Comparison of ENCODE assay signal across 11 mouse cellular contexts in genomic region chr1:59593622-59594035, GRCm38 (mm10).
A peak's percentile ranks its signal among the peaks of the same experiment; 100 is the strongest.
DNase-seq lines count a peak whose midpoint lies in the region; ATAC-seq and TF ChIP-seq lines count a peak whose summit lies in the region.
"Had no signal": no experiment of that assay in that cellular context is flagged by ENCODE, and none has a peak within 500 bp of the region (broad histone marks: within the 10 kb centered on the region; RNA-seq: fewer than 3 reads in every experiment).

No protein-coding gene starts in this region.

- TF ChIP-seq CTCF in bone marrow macrophage, adult 2 months (IDR thresholded peaks at IDR 0.05; ENCODE audit: low read depth, low read length), result no peak

- no peak for ATAC-seq in liver, embryonic 15.5 days (ENCODE audit: insufficient read depth)
- ATAC-seq in liver, embryonic 11.5 days (replicated peaks; ENCODE audit: low FRiP score), result no peak
- peak; percentile 68 to 82 for ATAC-seq in hematopoietic stem cell, adult 5-6 weeks (replicated peaks in 1 of 2; ENCODE audit: insufficient read depth in 1 of 2, low FRiP score in 2 of 2, low TSS enrichment in 1 of 2, low read depth in 1 of 2, poor library complexity in 2 of 2, severe bottlenecking in 2 of 2)
- no peak for ATAC-seq in activated CD4-positive, CD25-positive, alpha-beta regulatory T cell, adult 4 months

- H3K4me2 ChIP-seq in liver, embryonic 15.5 days, result peak overlapping the region; percentile 23; the same call in 1 of the 2 replicates
- no peak overlapping the region for H3K4me2 ChIP-seq in liver, embryonic 11.5 days
- H3K4me2 ChIP-seq: heart, embryonic 15.5 days had no signal

- H3K27me3 ChIP-seq in liver, embryonic 15.5 days, result peaks cover 22% of the 10 kb centered on the region
- peaks cover 14% of the 10 kb centered on the region for H3K27me3 ChIP-seq in liver, embryonic 11.5 days (replicated peaks; ENCODE audit: control insufficient read depth, insufficient read depth, low read length)

- TF ChIP-seq POLR2A in bone marrow macrophage, adult 2 months (IDR thresholded peaks at IDR 0.05; ENCODE audit: borderline replicate concordance, low read depth, low read length), result no peak

- no peak for DNase-seq in liver, embryonic 11.5 days (ENCODE audit: low spot score)
- DNase-seq in cerebellum, adult 11-12 months, result peak; percentile 72
- no peak for DNase-seq in adipocyte (ENCODE audit: low spot score)
- DNase-seq: kidney, postnatal 10 days; thymus, adult 18-20 months had no signal

- H3K9ac ChIP-seq in liver, embryonic 15.5 days, result no peak overlapping the region
- H3K9ac ChIP-seq in liver, embryonic 11.5 days (ENCODE audit: low read depth, low read length), result no peak overlapping the region
- H3K9ac ChIP-seq: heart, embryonic 15.5 days had no signal

- no peak overlapping the region for H3K4me3 ChIP-seq in liver, embryonic 15.5 days (replicated peaks)
- H3K4me3 ChIP-seq in liver, embryonic 11.5 days (ENCODE audit: low read depth, low read length), result no peak overlapping the region
- H3K4me3 ChIP-seq in bone marrow macrophage, adult 2 months (ENCODE audit: insufficient read depth, low read length), result peak overlapping the region; percentile 21; the same call in 1 of the 2 replicates

- H3K27ac ChIP-seq in liver, embryonic 15.5 days (replicated peaks), result no peak overlapping the region
- no peak overlapping the region for H3K27ac ChIP-seq in liver, embryonic 11.5 days (ENCODE audit: low read depth, low read length)
- peak overlapping the region; percentile 80 for H3K27ac ChIP-seq in bone marrow macrophage, adult 2 months (ENCODE audit: insufficient read depth, low read depth, low read length)
- H3K27ac ChIP-seq: heart, embryonic 15.5 days; midbrain, embryonic 10.5 days had no signal

- no peaks in the 10 kb centered on the region for H3K36me3 ChIP-seq in liver, embryonic 15.5 days (replicated peaks)
- H3K36me3 ChIP-seq in liver, embryonic 11.5 days (ENCODE audit: control insufficient read depth, insufficient read depth, low read length), result no peaks in the 10 kb centered on the region
- H3K36me3 ChIP-seq: heart, embryonic 15.5 days; midbrain, embryonic 10.5 days had no signal

- H3K4me1 ChIP-seq in liver, embryonic 15.5 days (replicated peaks), result peaks cover 6% of the 10 kb centered on the region
- peaks cover 2% of the 10 kb centered on the region for H3K4me1 ChIP-seq in liver, embryonic 11.5 days (replicated peaks; ENCODE audit: control insufficient read depth, insufficient read depth, low read length)
- H3K4me1 ChIP-seq in bone marrow macrophage, adult 2 months (ENCODE audit: control insufficient read depth, insufficient read depth, low read length), result peaks cover 14% of the 10 kb centered on the region

- WGBS in liver, embryonic 15.5 days (ENCODE audit: insufficient replicate concordance), result 22% methylated on average over 2 of the region's 2 CpGs
- 44% methylated on average over 2 of the region's 2 CpGs for WGBS in liver, embryonic 11.5 days

- H3K9me3 ChIP-seq in liver, embryonic 15.5 days (replicated peaks), result no peaks in the 10 kb centered on the region
- no peaks in the 10 kb centered on the region for H3K9me3 ChIP-seq in liver, embryonic 11.5 days (ENCODE audit: control insufficient read depth, low read length)
- H3K9me3 ChIP-seq: heart, embryonic 15.5 days; midbrain, embryonic 10.5 days had no signal

Comparison
In these comparisons a context has a peak if more than half of its experiments do, and no peak if none do; other contexts are left out.
1. ATAC-seq: peak in hematopoietic stem cell, adult 5-6 weeks (2 of 2); none in liver, embryonic 15.5 days (single experiment), liver, embryonic 11.5 days (single experiment) and activated CD4-positive, CD25-positive, alpha-beta regulatory T cell, adult 4 months (single experiment).